Mouse (Mus musculus) ES-E14 (cell line): Measurements from ENCODE around the gene Mmel1.

Experiments
- CHD2 ChIP-seq: IDR thresholded peaks from 2 replicates; pipeline ENCODE4 v1.6.1; 2014; ENCODE audit warnings: mild to moderate bottlenecking, low read depth, low read length, inconsistent platforms
- HCFC1 ChIP-seq: IDR thresholded peaks from 2 replicates; pipeline ENCODE4 v1.6.1; 2012; ENCODE audit warnings: low read length, inconsistent platforms, borderline replicate concordance; ENCODE audit not compliant: insufficient read depth
- MAFK ChIP-seq: IDR thresholded peaks from 2 replicates; pipeline ENCODE4 v1.6.1; 2014; ENCODE audit warnings: mild to moderate bottlenecking, low read depth, low read length, inconsistent platforms; ENCODE audit not compliant: insufficient read depth
- ZC3H11A ChIP-seq: IDR thresholded peaks from 2 replicates; pipeline ENCODE4 v1.6.1; 2012; ENCODE audit warnings: low read depth, mild to moderate bottlenecking, inconsistent platforms, low read length, borderline replicate concordance
- ZNF384 ChIP-seq: IDR thresholded peaks from 2 replicates; pipeline ENCODE4 v1.6.1; 2012; ENCODE audit warnings: low read depth, low read length, inconsistent platforms

DNA sequence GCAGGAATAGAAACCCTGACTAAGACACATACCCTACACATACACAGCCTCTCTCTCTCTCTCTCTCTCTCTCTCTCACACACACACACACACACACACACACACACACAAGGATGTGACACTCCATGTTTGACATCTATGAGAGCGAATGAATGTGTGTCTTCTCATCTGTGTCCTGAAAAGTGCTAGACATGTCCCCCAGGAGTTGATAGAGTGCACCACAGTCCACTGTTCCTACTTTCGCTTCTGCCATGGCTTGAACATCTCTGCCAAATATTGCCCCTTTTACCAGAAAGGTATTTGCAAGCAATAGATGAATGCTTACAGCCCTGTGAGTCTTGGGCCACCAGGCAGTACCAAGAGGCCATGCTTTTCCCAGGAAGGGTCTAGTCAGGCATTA is 70.8 kb downstream of the Mmel1 start:
- no peak for TF ChIP-seq ZC3H11A
- no peak for TF ChIP-seq CHD2
- no peak for TF ChIP-seq ZNF384
- no peak for TF ChIP-seq MAFK
- no peak for TF ChIP-seq HCFC1
